Mouse (Mus musculus): Measurements from ENCODE around the gene Snip1. TPM values are rescaled to one million over a fixed set of nuclear protein-coding genes. Genes with fewer than 3 reads are reported as not detected.

The Snip1 gene
- polyA plus RNA-seq, 1 experiment from 2014 or later: 18.5 TPM

DNA sequence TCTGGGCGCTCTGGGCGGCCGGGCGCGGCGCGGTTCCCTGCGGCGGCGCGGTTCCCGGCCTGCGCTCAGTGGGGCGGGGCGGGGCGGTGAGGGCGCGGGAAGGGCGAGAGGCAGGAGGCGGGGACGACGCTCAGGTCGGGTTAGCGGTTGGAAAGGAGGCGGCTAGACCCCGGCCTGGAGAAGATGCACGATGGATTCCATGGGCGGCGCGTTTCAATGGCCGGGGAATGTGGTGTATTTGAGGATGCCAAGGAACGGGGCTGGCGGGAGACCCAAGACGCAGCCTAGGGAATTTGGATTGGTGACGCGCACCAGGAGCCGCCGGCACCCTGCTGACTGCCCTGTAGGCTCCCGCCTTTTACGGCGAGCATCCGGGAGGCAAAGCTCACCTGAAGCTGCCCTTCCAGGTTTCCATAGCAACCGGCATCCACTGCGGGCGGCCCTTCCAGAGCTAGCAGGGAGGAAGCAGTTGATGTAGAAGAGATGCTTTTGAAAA is 18.9 kb downstream of the Snip1 start:
- no peaks in the 10 kb centered on the region for H3K27me3 ChIP-seq (ENCODE audit: control insufficient read depth, insufficient read depth, low read length)
- H3K36me3 ChIP-seq (ENCODE audit: control insufficient read depth, insufficient read depth): peaks cover 18% of the 10 kb centered on the region
- peak overlapping the region; percentile 96 for H3K4me2 ChIP-seq (ENCODE audit: low read depth, low read length)
- peaks cover 14% of the 10 kb centered on the region for H3K4me1 ChIP-seq (ENCODE audit: control insufficient read depth, insufficient read depth, low read length)
- peak overlapping the region; percentile 98 for H3K27ac ChIP-seq (ENCODE audit: low read length)
- H3K9ac ChIP-seq (ENCODE audit: low read length): peak overlapping the region; percentile 89
- under 1% methylated on average over 45 of the region's 45 CpGs for WGBS
- no peaks in the 10 kb centered on the region; the same call in 1 of the 2 replicates for H3K9me3 ChIP-seq (replicated peaks; ENCODE audit: control insufficient read depth, low read length)
- H3K4me3 ChIP-seq (ENCODE audit: low read length): peak overlapping the region; percentile 93
- peak; percentile 95 for ATAC-seq (replicated peaks; ENCODE audit: extremely low read depth, insufficient read depth, low FRiP score)

DNA sequence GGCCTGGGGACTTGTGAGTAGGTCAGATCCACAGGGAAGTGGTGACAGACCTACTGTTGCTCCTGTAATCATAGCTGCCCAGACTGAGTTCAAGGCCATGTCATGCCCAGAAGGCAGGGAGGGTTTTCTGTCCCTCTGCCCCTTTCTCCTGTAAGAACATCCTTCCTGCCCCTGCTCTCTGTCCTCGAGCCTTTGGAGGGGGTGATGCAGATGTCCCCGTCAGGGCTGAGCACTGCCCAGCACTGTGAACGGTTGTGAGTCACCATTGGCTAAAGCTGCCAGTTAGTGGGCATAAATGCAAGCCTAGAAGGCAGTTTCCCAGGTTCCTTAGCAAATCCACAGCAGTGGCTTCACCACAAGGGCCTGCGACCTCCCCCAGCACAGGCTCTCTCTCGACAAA is 26.6 kb downstream of the Snip1 start:
- Histone ChIP-seq H3K36me3 (ENCODE audit: control insufficient read depth, insufficient read depth) (peaks cover 27% of the 10 kb centered on the region), H3K27ac (ENCODE audit: low read length) (no peak overlapping the region), H3K4me3 (ENCODE audit: low read length) (no peak overlapping the region), H3K4me2 (ENCODE audit: low read depth, low read length) (no peak overlapping the region), H3K4me1 (ENCODE audit: control insufficient read depth, insufficient read depth, low read length) (no peaks in the 10 kb centered on the region), H3K9ac (ENCODE audit: low read length) (no peak overlapping the region), H3K27me3 (ENCODE audit: control insufficient read depth, insufficient read depth, low read length) (no peaks in the 10 kb centered on the region), H3K9me3 (replicated peaks; ENCODE audit: control insufficient read depth, low read length) (no peaks in the 10 kb centered on the region)
- no peak for ATAC-seq (replicated peaks; ENCODE audit: extremely low read depth, insufficient read depth, low FRiP score)
- 85% methylated on average over 5 of the region's 5 CpGs for WGBS

- ATAC-seq (replicated peaks; ENCODE audit: extremely low read depth, insufficient read depth, low FRiP score): no peak
- no peak overlapping the region for H3K4me3 ChIP-seq (ENCODE audit: low read length)
- H3K27me3 ChIP-seq (ENCODE audit: control insufficient read depth, insufficient read depth, low read length): no peaks in the 10 kb centered on the region
- H3K27ac ChIP-seq (ENCODE audit: low read length): no peak overlapping the region
- WGBS: 80% methylated on average over 5 of the region's 5 CpGs
- no peaks in the 10 kb centered on the region for H3K9me3 ChIP-seq (replicated peaks; ENCODE audit: control insufficient read depth, low read length)
- H3K4me2 ChIP-seq (ENCODE audit: low read depth, low read length): no peak overlapping the region
- H3K36me3 ChIP-seq (ENCODE audit: control insufficient read depth, insufficient read depth): peaks cover 11% of the 10 kb centered on the region
- H3K4me1 ChIP-seq (ENCODE audit: control insufficient read depth, insufficient read depth, low read length): no peaks in the 10 kb centered on the region
- no peak overlapping the region for H3K9ac ChIP-seq (ENCODE audit: low read length)
Measured at GRCm38 (mm10) chr4:125096066-125096465, 29.6 kb downstream of the Snip1 start.

DNA sequence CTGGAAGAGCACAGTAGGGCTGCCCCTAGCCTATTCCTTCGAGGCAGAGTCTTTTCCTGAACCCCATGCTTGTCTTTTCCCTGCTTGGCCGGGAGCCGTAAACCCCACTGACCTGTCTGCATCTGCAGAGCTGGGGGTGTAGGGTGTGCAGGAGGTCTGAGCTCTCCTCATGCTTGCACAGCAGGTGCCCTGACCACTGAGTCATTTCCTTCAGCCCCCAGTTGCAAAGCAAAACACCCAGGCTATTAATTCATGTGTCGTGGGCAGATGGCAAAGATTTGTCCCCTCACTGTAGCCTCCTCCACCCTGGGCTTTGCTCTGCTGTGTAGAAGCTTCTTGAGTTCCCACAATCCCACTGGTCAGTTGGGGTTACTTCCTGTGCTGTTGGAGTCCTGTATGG is 30.9 kb downstream of the Snip1 start:
- Histone ChIP-seq H3K27ac (ENCODE audit: low read length) (no peak overlapping the region), H3K9me3 (replicated peaks; ENCODE audit: control insufficient read depth, low read length) (no peaks in the 10 kb centered on the region), H3K4me3 (ENCODE audit: low read length) (no peak overlapping the region), H3K9ac (ENCODE audit: low read length) (no peak overlapping the region), H3K27me3 (ENCODE audit: control insufficient read depth, insufficient read depth, low read length) (no peaks in the 10 kb centered on the region), H3K4me1 (ENCODE audit: control insufficient read depth, insufficient read depth, low read length) (no peaks in the 10 kb centered on the region), H3K36me3 (ENCODE audit: control insufficient read depth, insufficient read depth) (peaks cover 4% of the 10 kb centered on the region; the same call in 1 of the 2 replicates), H3K4me2 (ENCODE audit: low read depth, low read length) (no peak overlapping the region)
- WGBS: 76% methylated on average over 4 of the region's 4 CpGs
- ATAC-seq (replicated peaks; ENCODE audit: extremely low read depth, insufficient read depth, low FRiP score): no peak

GRCm38 (mm10) chr4:125099458-125099857 is 33.0 kb downstream of the Snip1 start:
- Histone ChIP-seq H3K4me1 (ENCODE audit: control insufficient read depth, insufficient read depth, low read length) (no peaks in the 10 kb centered on the region), H3K27me3 (ENCODE audit: control insufficient read depth, insufficient read depth, low read length) (no peaks in the 10 kb centered on the region), H3K36me3 (ENCODE audit: control insufficient read depth, insufficient read depth) (peaks cover 10% of the 10 kb centered on the region; the same call in 1 of the 2 replicates), H3K4me2 (ENCODE audit: low read depth, low read length) (no peak overlapping the region), H3K9me3 (replicated peaks; ENCODE audit: control insufficient read depth, low read length) (no peaks in the 10 kb centered on the region), H3K4me3 (ENCODE audit: low read length) (no peak overlapping the region), H3K9ac (ENCODE audit: low read length) (no peak overlapping the region), H3K27ac (ENCODE audit: low read length) (no peak overlapping the region)
- WGBS: 9% methylated on average over 8 of the region's 8 CpGs
- ATAC-seq (replicated peaks; ENCODE audit: extremely low read depth, insufficient read depth, low FRiP score): no peak; the same call in 1 of the 2 replicates

- no peaks in the 10 kb centered on the region for H3K9me3 ChIP-seq (replicated peaks; ENCODE audit: control insufficient read depth, low read length)
- H3K4me3 ChIP-seq (ENCODE audit: low read length): no peak overlapping the region
- no peak overlapping the region for H3K4me2 ChIP-seq (ENCODE audit: low read depth, low read length)
- no peaks in the 10 kb centered on the region for H3K27me3 ChIP-seq (ENCODE audit: control insufficient read depth, insufficient read depth, low read length)
- no peak overlapping the region for H3K9ac ChIP-seq (ENCODE audit: low read length)
- ATAC-seq (replicated peaks; ENCODE audit: extremely low read depth, insufficient read depth, low FRiP score): no peak
- no peak overlapping the region for H3K27ac ChIP-seq (ENCODE audit: low read length)
- H3K4me1 ChIP-seq (ENCODE audit: control insufficient read depth, insufficient read depth, low read length): no peaks in the 10 kb centered on the region
- peaks cover 10% of the 10 kb centered on the region; the same call in 1 of the 2 replicates for H3K36me3 ChIP-seq (ENCODE audit: control insufficient read depth, insufficient read depth)
- WGBS: 66% methylated on average over 13 of the region's 13 CpGs
Measured at GRCm38 (mm10) chr4:125101334-125101733, 34.9 kb downstream of the Snip1 start.

GRCm38 (mm10) chr4:125105354-125105753 is 38.9 kb downstream of the Snip1 start:
- H3K27me3 ChIP-seq (ENCODE audit: control insufficient read depth, insufficient read depth, low read length): no peaks in the 10 kb centered on the region

DNA sequence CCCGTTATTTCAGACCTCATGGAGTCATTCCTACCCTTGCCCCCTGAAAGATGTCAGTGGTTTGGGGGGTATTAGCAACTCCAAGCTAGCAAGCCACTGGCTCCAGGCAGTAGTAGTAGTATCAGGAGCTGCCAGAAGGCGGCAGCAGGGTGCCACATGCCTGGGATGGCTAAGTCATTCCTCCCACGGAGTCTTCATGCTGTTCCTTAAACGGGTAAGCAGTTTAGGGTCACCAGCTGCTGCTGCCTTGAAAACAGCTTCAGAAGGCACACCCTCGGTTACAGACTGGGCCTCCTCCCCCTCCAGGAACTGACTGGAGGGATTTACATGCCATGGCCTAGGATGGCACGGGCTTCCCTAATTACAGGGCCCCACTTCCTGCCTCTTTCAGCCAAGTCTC is 48.2 kb downstream of the Snip1 start:
- no peak overlapping the region for H3K4me2 ChIP-seq (ENCODE audit: low read depth, low read length)
- no peaks in the 10 kb centered on the region for H3K9me3 ChIP-seq (replicated peaks; ENCODE audit: control insufficient read depth, low read length)
- H3K27ac ChIP-seq (ENCODE audit: low read length): peak overlapping the region; percentile 23; the same call in 1 of the 2 replicates
- H3K4me1 ChIP-seq (ENCODE audit: control insufficient read depth, insufficient read depth, low read length): peaks cover 14% of the 10 kb centered on the region
- H3K9ac ChIP-seq (ENCODE audit: low read length): peak overlapping the region; percentile 39; the same call in 1 of the 2 replicates
- no peaks in the 10 kb centered on the region for H3K27me3 ChIP-seq (ENCODE audit: control insufficient read depth, insufficient read depth, low read length)
- no peak overlapping the region for H3K4me3 ChIP-seq (ENCODE audit: low read length)
- ATAC-seq (replicated peaks; ENCODE audit: extremely low read depth, insufficient read depth, low FRiP score): no peak
- peaks cover 3% of the 10 kb centered on the region for H3K36me3 ChIP-seq (ENCODE audit: control insufficient read depth, insufficient read depth)
- WGBS: 12% methylated on average over 6 of the region's 6 CpGs

More at GRCm38 (mm10) chr4:125105354-125105753, 38.9 kb downstream of the Snip1 start:
- 60% methylated on average over 9 of the region's 9 CpGs for WGBS
- Histone ChIP-seq H3K4me3 (ENCODE audit: low read length) (no peak overlapping the region), H3K36me3 (ENCODE audit: control insufficient read depth, insufficient read depth) (peaks cover 12% of the 10 kb centered on the region; the same call in 1 of the 2 replicates), H3K9ac (ENCODE audit: low read length) (no peak overlapping the region), H3K9me3 (replicated peaks; ENCODE audit: control insufficient read depth, low read length) (no peaks in the 10 kb centered on the region), H3K4me2 (ENCODE audit: low read depth, low read length) (no peak overlapping the region), H3K4me1 (ENCODE audit: control insufficient read depth, insufficient read depth, low read length) (no peaks in the 10 kb centered on the region), H3K27ac (ENCODE audit: low read length) (no peak overlapping the region)
- ATAC-seq (replicated peaks; ENCODE audit: extremely low read depth, insufficient read depth, low FRiP score): no peak

DNA sequence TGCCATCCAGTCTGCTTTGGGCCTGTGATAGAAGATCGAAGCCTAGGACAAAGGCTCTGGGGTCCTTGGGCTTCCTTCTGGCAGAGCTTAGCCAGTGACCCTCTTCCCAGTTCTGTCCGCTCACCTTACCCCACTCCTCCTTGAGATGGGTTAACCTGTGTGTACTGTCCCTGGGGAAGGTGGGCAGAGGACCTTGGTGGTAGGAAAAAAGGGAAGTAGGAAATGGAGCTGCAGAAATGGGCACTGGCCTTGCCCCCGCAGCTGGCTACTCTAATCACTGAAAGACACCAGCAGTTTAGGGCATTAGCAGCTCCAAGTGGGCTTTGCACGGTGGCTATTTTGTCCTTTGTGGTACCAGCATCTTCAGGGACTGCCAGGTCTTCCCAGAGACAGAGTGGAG is 48.6 kb downstream of the Snip1 start:
- H3K4me3 ChIP-seq (ENCODE audit: low read length): no peak overlapping the region
- H3K9me3 ChIP-seq (replicated peaks; ENCODE audit: control insufficient read depth, low read length): no peaks in the 10 kb centered on the region
- peak overlapping the region; percentile 39; the same call in 1 of the 2 replicates for H3K9ac ChIP-seq (ENCODE audit: low read length)
- H3K36me3 ChIP-seq (ENCODE audit: control insufficient read depth, insufficient read depth): peaks cover 7% of the 10 kb centered on the region
- no peak overlapping the region for H3K4me2 ChIP-seq (ENCODE audit: low read depth, low read length)
- H3K27me3 ChIP-seq (ENCODE audit: control insufficient read depth, insufficient read depth, low read length): no peaks in the 10 kb centered on the region
- no peak for ATAC-seq (replicated peaks; ENCODE audit: extremely low read depth, insufficient read depth, low FRiP score)
- WGBS: 70% methylated on average over 4 of the region's 4 CpGs
- peak overlapping the region; percentile 39 for H3K27ac ChIP-seq (ENCODE audit: low read length)
- H3K4me1 ChIP-seq (ENCODE audit: control insufficient read depth, insufficient read depth, low read length): peaks cover 14% of the 10 kb centered on the region

Data from heart, embryonic 16.5 days (tissue).